Mouse (Mus musculus): ENCODE results near the gene Lama2. TPM values are rescaled to one million over a fixed set of nuclear protein-coding genes. Genes with fewer than 3 reads are reported as not detected.
A peak's percentile ranks its signal among the peaks of the same experiment; 100 is the strongest.

Gene Lama2
- polyA plus RNA-seq, 1 experiment: 24.2 TPM

DNA sequence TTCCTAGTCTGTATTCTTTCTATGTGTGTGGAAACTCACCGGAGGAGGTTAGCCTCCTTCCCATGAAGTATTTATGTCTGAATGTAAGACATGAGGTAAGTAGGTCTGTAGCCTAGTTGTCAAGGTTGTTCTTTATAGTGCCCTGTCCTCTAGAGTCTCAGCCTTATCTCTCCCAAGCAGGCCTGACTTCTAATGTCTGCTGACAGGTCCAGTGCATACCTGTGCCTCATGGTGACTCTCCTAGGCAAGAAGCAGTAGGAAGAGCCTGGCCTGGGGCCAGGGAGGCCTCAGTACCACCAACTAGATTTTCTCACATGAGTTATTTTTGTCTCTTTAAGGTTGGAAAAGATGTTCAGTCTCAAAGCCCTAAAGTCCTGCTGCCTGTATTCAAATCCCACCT lies 483.8 kb downstream of the Lama2 start:
- Histone ChIP-seq H3K4me3 (ENCODE audit: insufficient read depth, low read length) (no peak overlapping the region), H3K4me1 (ENCODE audit: control insufficient read depth, insufficient read depth, low read length) (no peaks in the 10 kb centered on the region; the same call in 1 of the 2 replicates), H3K27ac (ENCODE audit: insufficient read depth, low read length) (no peak overlapping the region)
- TF ChIP-seq POLR2A (IDR thresholded peaks at IDR 0.05; ENCODE audit: low read depth, low read length) (no peak), CTCF (IDR thresholded peaks at IDR 0.05; ENCODE audit: borderline replicate concordance, insufficient read depth, low read length) (no peak)

- H3K4me1 ChIP-seq (ENCODE audit: control insufficient read depth, insufficient read depth, low read length): no peaks in the 10 kb centered on the region; the same call in 1 of the 2 replicates
- no peak for TF ChIP-seq CTCF (IDR thresholded peaks at IDR 0.05; ENCODE audit: borderline replicate concordance, insufficient read depth, low read length)
- H3K4me3 ChIP-seq (ENCODE audit: insufficient read depth, low read length): no peak overlapping the region
- no peak overlapping the region for H3K27ac ChIP-seq (ENCODE audit: insufficient read depth, low read length)
Observed at GRCm38 (mm10) chr10:27133135-27133534, 486.4 kb downstream of the Lama2 start.

DNA sequence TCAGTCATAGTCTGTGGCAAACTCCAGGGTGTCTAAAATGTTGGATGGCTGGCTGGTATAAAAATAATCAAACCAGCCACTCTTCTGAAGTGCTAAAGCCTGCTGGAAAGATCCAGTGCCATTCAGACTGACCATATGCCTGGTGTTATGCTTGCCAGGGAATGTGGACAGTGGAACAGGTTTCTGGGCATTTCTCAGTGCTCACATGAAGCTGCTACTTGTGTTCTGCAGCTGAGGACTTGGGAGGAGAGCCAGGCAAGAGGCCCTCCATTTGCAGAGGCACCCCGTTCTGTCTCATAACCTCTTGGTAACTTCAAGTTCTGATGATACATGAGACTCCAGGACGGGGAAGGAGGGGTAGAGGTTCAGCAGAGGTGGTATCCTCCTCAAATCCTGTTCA lies 492.1 kb downstream of the Lama2 start:
- H3K27ac ChIP-seq (ENCODE audit: insufficient read depth, low read length): no peak overlapping the region
- H3K4me3 ChIP-seq (ENCODE audit: insufficient read depth, low read length): no peak overlapping the region
- no peak for TF ChIP-seq POLR2A (IDR thresholded peaks at IDR 0.05; ENCODE audit: low read depth, low read length)
- H3K4me1 ChIP-seq (ENCODE audit: control insufficient read depth, insufficient read depth, low read length): no peaks in the 10 kb centered on the region

GRCm38 (mm10) chr10:27123763-27124162 lies 495.8 kb downstream of the Lama2 start:
- Histone ChIP-seq H3K4me1 (ENCODE audit: control insufficient read depth, insufficient read depth, low read length) (no peaks in the 10 kb centered on the region), H3K27ac (ENCODE audit: insufficient read depth, low read length) (no peak overlapping the region), H3K4me3 (ENCODE audit: insufficient read depth, low read length) (no peak overlapping the region)
- no peak for TF ChIP-seq POLR2A (IDR thresholded peaks at IDR 0.05; ENCODE audit: low read depth, low read length)
- no peak for TF ChIP-seq CTCF (IDR thresholded peaks at IDR 0.05; ENCODE audit: borderline replicate concordance, insufficient read depth, low read length)

GRCm38 (mm10) chr10:27117815-27118214 lies 501.7 kb downstream of the Lama2 start:
- H3K4me3 ChIP-seq (ENCODE audit: insufficient read depth, low read length): no peak overlapping the region
- TF ChIP-seq CTCF (IDR thresholded peaks at IDR 0.05; ENCODE audit: borderline replicate concordance, insufficient read depth, low read length): no peak
- no peak for TF ChIP-seq POLR2A (IDR thresholded peaks at IDR 0.05; ENCODE audit: low read depth, low read length)
- peak overlapping the region; percentile 54 for H3K27ac ChIP-seq (ENCODE audit: insufficient read depth, low read length)
- H3K4me1 ChIP-seq (ENCODE audit: control insufficient read depth, insufficient read depth, low read length): peaks cover 6% of the 10 kb centered on the region

DNA sequence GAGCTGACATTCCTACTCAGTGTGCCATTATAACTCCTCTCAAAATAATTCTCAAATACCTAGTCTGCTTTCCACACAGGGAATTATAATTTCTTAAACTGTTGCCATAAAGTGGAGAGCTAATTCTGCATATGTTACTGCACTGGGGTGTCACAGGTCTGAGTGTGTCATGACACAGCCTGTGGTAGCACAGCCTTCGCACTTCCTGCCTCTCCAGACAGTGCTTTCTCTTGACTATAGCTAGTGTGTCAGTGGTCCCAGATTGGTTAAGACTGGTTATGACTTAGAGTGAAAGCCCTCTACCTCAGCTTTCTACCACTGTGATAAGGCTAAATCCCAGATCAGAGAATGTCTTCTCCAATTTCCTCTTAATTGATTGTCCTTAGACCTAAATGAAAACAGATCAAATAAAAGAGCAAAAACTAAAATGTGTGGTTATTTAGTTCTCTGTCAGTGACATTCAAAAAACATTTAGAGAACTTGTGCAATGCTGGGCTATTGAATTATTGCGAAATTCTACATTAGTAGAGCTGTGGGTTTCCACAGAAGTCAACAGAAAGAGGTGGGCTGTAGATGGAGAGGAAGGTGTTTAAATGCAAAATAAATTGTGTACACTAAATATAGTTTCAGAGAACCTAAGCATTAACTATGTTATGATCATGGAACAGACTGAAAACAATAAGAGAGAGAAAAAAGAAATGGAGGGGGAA lies 502.5 kb downstream of the Lama2 start:
- Histone ChIP-seq H3K27ac (ENCODE audit: insufficient read depth, low read length) (peak overlapping the region; percentile 54), H3K4me3 (ENCODE audit: insufficient read depth, low read length) (no peak overlapping the region), H3K4me1 (ENCODE audit: control insufficient read depth, insufficient read depth, low read length) (peaks cover 6% of the 10 kb centered on the region)
- TF ChIP-seq POLR2A (IDR thresholded peaks at IDR 0.05; ENCODE audit: low read depth, low read length) (no peak), CTCF (IDR thresholded peaks at IDR 0.05; ENCODE audit: borderline replicate concordance, insufficient read depth, low read length) (no peak)

DNA sequence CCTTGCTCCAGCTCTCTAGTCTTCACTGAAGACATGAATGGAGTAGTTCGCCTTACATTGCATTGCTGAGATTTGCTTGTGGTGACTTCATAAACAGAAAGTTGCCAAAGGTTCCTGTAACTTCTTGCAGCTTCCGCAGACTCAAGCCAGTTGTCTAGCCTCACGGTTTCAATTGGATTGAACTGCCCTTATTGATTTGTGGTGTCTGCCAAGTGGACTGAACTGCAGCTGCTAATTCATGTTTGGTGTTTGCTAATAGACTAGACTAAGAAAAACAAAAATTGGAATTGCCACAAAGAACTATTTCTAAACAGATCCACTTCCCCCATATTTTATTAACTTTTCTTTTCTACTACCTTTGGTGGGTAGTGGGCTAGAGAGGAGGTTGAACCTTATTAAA lies 505.4 kb downstream of the Lama2 start:
- no peak for TF ChIP-seq CTCF (IDR thresholded peaks at IDR 0.05; ENCODE audit: borderline replicate concordance, insufficient read depth, low read length)
- no peak for TF ChIP-seq POLR2A (IDR thresholded peaks at IDR 0.05; ENCODE audit: low read depth, low read length)
- Histone ChIP-seq H3K4me1 (ENCODE audit: control insufficient read depth, insufficient read depth, low read length) (peaks cover 6% of the 10 kb centered on the region), H3K27ac (ENCODE audit: insufficient read depth, low read length) (no peak overlapping the region), H3K4me3 (ENCODE audit: insufficient read depth, low read length) (no peak overlapping the region)

DNA sequence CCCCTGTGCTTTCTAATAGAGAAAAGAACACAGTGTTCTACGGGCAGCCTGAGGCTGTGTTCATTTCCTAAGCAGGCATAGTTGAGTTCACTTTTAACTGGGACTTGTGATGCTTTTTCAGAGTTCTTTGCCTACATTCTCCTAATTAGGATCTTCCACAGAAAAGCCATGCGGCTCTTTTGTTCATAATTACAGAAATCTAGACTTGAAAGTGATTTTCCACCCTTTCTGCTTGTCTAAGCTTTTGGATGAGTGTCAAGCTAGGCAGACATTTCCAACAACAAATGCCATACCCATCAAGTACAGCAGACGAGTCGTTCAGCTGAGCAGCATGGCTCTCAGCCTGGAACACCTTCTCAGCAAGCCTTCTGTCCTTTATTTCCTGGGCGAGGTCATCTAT lies 515.7 kb downstream of the Lama2 start:
- TF ChIP-seq POLR2A (IDR thresholded peaks at IDR 0.05; ENCODE audit: low read depth, low read length) (no peak), CTCF (IDR thresholded peaks at IDR 0.05; ENCODE audit: borderline replicate concordance, insufficient read depth, low read length) (no peak)
- Histone ChIP-seq H3K4me3 (ENCODE audit: insufficient read depth, low read length) (no peak overlapping the region), H3K4me1 (ENCODE audit: control insufficient read depth, insufficient read depth, low read length) (no peaks in the 10 kb centered on the region; the same call in 1 of the 2 replicates), H3K27ac (ENCODE audit: insufficient read depth, low read length) (no peak overlapping the region)

DNA sequence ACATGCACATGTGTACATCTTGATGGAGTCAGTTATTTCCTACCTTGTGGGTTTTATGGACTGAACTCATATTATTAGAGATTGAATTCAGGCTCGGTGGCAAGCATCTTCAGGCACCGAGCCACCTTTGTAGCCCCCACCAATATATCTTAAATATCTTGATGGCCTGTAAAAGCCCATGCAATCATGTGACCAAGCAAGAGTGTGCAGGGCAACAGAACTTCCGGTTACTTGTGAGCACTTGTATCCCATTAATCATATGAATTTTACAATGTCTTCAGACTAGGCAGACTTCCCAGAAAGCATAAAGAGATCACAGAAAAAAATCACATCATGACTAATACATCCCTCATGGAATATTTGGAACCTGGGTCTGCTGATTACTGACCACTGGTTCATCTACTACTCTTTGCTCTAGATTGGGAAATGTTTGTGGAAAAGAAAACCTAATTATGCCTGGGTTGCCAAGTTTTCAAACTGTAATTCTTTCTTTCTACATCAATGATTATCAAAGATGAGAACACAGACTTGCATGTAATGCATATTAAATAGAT lies 517.7 kb downstream of the Lama2 start:
- Histone ChIP-seq H3K4me1 (ENCODE audit: control insufficient read depth, insufficient read depth, low read length) (no peaks in the 10 kb centered on the region; the same call in 1 of the 2 replicates), H3K27ac (ENCODE audit: insufficient read depth, low read length) (peak overlapping the region; percentile 73; the same call in 1 of the 2 replicates), H3K4me3 (ENCODE audit: insufficient read depth, low read length) (no peak overlapping the region)
- no peak for TF ChIP-seq POLR2A (IDR thresholded peaks at IDR 0.05; ENCODE audit: low read depth, low read length)
- TF ChIP-seq CTCF (IDR thresholded peaks at IDR 0.05; ENCODE audit: borderline replicate concordance, insufficient read depth, low read length): no peak

DNA sequence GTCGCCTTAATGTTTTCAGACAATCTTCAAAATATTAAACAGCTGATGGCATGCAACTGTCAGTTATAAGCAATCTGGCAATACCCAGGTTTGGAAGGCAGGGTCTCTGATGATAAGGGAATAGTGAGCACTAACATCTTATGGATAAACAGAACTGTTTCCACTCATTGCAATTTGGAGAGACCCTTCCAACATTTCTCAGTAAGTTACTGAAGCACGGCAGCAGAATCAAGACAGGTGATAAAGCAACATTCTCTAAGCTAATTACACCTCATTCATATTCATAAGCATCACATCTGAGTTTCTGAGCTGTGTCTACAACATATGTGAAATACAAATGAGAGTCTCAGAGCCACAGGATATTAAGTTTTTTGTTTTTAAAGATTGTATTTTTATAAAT lies 542.4 kb downstream of the Lama2 start:
- no peak overlapping the region for H3K4me3 ChIP-seq (ENCODE audit: insufficient read depth, low read length)
- H3K27ac ChIP-seq (ENCODE audit: insufficient read depth, low read length): no peak overlapping the region
- TF ChIP-seq POLR2A (IDR thresholded peaks at IDR 0.05; ENCODE audit: low read depth, low read length) (no peak), CTCF (IDR thresholded peaks at IDR 0.05; ENCODE audit: borderline replicate concordance, insufficient read depth, low read length) (no peak)
- H3K4me1 ChIP-seq (ENCODE audit: control insufficient read depth, insufficient read depth, low read length): no peaks in the 10 kb centered on the region
